Mouse (Mus musculus) urinary bladder, adult 18-20 months (tissue): ENCODE data around the gene Ap1ar.

Experiments used
- DNase-seq, 2 experiments: peaks; one replicate each; pipeline ENCODE4 v3.0.0; 2022; ENCODE audit warnings: low spot score in 2 of 2, mixed read lengths in 2 of 2

Ap1ar gene

DNA sequence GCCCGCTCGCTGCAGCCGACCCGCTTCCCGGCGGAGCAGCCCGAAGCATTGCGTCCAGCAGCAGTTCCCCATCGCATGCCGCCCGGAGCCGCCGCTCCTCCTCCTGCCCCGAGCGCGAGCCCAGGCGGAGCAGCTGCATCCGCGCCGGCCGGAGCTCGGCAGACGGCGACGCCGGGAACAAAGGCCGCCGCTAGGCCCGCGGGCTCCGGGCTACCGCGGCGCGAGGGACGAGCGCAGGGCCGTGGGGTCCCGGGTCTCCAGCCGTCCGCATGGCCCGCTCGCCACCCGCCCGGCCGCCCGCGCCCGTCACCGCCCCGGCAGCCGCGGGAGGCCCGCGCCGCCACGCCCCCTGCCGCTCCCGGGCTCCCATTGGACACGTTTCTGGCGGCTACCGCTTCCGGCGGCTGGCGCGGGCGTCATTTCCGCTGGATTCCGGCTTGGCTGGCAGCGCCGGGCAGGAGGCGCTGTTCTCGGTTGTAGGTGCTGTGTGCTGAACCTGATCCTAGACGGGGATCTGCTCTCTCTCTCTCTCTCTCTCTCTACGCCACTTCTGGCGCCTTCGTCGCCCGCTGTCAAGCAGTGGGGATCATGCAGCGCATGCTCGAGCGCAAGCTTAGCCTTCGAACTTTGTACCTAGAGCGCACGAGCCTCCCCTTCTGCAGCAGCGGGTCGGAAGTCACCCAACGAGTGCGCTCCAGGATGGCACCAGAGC lies at the start of gene Ap1ar:
Gene Ap1ar (minus strand): TSS at position 370 of the 712 bp plus-strand sequence.
- DNase-seq: peak; percentile 87 to 94

DNA sequence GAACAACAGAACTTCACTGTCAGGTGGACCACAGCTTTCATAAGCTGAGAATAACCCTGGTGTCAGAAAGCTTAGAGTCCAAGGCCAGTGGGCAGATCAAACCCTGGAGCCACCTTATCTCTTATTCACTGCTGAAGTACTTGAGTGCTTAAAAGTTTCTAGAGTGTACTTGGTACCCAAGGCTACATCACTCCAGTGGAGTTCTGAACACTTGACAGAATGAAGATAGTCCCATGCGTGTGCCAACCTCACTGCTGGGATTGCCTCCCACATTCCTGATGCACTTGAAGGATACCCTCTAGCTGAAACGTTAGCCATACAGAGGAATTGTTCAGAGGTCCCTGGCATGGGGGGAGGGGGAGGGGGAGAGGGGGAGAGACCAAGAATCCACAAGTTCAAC lies 44.4 kb upstream of the Ap1ar start:
- DNase-seq: no peak

DNA sequence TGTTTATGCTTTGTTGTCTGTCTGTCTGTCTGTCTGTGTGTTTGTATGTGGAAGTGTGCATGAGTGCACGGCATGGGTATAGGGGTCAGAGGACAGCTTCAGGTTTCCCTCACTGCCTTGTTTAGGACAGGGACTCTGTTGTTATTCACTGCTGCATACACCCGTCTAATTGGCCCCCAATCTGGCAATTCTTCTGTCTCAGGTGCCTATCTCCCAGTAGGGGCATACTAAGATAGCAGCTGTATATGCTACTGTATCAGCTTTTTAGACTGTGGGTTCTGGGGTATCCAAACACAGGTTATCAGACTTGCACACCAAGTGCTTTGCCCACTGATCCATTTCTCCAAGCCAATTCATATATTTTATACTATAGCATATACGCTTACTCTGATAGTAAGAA lies 42.6 kb upstream of the Ap1ar start:
- DNase-seq: no peak

DNA sequence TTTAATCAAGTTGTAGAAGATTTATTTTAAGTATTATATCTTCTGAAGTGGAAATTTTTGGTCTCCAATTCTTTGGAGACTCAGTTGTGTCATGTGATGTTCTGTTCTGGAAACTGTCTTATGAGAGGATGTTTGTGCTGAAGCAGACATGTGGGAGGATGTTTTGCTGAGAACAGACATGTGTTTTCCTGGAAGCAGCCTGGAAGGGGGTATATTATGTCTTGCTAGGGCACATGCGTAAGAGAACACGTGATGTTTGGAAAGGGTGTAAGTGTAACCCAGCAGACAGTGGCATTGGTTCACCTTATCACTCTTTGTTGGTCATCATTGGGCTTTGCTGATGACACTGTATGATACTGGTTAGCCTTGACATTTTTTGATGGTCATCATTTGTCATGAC lies 38.2 kb upstream of the Ap1ar start:
- DNase-seq: no peak

DNA sequence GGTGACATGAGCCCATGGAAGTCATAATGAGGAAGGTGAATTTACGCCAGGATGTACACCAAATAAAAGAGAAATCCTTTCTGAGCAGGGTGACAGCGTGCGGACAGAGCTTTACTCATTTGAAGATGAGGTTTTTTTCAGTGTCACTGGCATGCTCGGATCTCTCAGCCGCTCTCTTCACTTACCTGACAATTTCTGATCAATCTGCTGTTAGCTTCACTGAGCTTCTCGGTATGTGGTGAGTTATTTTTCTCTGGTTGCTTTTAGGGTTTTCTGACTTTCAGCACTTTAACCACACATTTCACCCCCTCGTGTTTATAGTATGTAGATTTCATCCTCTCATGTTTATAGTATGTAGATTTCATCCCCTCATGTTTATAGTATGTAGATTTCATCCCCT lies 37.7 kb upstream of the Ap1ar start:
- DNase-seq: no peak

DNA sequence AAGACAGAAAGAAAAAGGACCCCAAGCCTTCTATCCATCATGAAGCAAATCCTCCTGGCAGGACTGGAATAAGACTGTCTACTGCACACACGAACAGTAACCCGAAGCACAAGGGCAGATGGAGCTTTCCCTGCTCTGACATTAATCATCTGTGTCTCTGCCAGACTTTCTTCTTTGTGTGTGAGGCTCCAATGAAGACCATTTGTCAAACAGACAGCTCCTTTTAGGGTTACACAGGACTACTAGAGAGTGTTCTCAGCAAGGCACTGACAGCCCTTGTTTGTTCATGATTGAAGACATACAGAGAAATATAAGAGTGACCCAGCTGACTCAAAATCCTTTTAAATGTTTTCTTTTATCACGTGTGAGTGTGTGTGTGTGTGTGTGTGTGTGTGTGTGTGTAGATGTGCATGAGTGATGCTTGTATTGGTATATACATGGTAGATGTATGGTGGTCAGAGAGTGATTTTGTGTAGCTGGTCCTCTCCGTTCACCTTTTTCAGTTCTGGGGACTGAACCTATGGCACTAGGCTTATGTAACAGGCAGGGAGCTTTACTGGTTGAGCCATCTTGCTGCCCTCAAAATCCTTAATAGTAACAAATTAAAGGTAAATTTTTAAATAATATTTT lies 37.0 kb upstream of the Ap1ar start:
- DNase-seq: no peak

DNA sequence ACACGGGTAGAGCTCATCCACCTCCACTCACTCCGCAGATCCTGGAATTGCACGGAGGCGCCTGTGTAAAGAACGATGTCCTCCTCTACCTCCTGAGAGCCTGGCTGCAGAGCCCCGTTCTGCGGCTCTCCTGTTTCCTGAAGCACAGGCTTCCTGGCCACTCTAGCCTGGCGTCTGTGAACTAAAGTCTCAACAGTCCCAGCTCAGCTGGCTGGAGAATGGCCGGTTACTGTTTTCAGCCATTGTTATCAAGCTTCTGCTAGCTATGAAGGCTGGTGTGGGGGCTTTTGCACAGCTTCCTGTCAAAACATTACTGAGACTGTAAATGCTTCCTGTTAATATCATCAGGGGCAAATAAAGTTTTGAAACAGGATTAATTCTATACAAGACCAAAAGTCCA lies 34.3 kb upstream of the Ap1ar start:
- no peak for DNase-seq

DNA sequence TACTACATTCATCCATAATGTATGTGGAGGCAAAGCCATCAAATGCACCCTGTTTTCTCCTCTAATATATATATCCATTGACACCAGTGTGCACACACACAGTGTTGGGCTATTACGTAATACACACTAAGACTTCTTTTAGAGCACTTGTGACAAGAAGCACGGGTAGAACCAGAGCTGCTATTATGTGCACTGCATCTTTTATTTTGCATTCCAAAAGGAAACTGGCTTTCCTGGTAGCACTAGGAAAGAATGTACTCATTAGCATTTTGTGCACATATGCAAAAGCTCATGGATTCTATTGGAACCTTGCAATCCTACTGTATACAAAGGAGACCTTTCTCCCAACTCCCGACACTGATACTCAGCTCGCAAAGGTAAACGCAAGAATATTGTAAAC lies 31.6 kb upstream of the Ap1ar start:
- no peak for DNase-seq

DNA sequence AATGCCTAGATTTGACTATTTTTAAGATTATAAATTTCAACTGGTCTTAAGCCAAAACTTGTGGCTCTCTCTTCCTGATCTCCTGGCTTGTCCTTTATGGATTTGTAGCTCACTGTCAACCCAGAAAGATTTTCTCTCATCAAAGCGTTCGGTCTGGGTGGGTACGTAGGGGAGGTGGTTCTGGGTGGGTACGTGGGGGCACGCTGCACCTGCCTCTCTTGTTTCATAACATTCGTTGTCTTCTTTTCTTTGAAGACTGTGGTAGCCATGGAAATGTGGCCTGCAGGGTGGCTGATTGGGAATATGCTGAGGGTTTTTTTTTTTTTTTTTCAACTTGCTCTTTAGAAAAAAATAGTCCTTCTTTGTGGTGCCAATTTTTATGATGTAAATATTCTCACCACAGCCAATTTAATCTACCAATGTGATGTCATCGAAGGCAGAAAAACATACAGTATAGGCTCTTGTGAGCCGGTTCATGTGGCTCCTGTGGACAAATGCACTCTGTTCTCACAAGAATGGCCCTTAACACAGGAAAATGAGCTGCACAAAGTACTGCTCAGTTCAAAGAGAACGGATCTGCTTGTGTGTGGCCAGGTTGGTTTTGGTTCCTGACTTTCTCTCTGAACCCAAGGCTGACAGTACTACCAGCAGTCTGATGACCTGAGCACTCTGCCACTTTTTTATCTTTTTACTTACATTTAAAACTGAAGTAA lies 30.9 kb upstream of the Ap1ar start:
- no peak for DNase-seq

DNA sequence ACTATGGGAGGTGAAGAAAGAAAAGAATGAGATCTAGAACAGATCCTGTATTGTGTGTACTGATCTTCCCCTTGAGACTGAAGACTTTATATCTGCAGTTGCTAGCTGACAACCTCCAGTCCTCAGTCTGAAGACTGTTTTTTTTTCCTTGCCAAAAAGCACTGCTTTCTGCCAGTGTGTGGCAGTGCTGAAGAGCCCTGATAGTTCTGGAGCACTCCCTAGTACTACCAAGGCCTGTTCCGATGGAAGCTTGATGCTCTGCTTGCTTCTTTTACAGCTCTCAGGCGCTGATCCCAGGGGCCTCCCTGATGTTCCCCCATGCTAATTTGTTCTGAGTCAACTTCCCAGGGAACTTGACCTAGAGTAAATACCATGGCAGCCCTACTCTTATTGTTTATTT lies 26.9 kb upstream of the Ap1ar start:
- no peak for DNase-seq

DNA sequence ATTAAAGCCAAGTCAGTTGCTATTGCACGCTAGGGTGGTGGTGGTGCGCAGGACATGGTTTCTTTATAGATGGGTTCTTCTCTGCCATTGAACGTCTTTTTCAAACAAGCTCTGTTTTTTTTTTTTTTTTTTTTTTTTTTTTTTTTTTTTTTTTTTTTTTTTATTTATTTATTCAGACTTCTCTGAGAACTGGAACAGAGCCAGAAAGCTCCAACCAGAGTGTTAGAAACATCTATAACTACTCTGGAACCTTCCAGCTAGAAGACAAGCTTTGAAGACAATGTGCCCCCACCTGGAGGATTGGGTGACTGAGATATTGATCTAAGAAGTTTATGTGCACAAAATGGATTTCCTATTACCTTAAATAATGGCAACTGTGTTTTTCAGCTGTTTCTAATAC lies 26.2 kb upstream of the Ap1ar start:
- DNase-seq: no peak

DNA sequence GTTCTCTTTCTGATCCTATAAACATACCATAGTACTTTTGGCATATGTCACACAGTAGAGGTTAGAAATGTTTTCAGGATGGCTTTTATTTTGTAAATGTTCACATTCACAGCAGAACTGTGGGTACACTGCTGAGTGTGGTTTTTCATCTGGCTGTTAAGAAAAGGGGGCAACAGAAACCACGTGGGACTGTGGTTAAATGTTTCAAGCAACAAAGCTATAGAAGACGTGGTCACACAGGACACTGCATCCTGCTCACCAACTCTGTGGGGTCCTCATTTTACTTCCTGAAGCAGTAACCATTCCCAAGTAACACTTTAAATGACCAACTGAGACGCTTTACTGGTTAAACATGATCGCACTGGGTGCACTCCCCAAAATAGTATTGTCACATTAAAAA lies 25.2 kb upstream of the Ap1ar start:
- no peak for DNase-seq

DNA sequence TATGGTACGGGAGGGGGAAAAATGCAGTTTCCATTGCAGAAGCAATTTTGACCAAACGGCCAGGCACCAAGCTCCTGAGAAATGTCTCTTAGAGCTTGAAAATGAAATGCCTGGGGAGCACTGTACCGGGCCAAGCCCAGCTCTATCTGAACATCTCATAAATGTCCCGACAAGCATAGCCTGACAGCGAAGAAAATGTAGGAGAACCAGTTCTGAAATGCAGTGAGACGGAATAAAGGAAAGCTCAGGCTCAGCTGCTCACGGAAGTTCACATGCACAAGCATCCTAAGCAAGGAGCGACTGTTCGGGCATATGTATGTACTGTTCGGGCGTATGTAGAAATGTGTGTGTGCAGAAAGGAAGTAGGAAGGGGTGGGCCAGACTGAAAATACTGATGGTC lies 24.0 kb upstream of the Ap1ar start:
- DNase-seq: peak in 1 of 2 experiments; percentile 36

DNA sequence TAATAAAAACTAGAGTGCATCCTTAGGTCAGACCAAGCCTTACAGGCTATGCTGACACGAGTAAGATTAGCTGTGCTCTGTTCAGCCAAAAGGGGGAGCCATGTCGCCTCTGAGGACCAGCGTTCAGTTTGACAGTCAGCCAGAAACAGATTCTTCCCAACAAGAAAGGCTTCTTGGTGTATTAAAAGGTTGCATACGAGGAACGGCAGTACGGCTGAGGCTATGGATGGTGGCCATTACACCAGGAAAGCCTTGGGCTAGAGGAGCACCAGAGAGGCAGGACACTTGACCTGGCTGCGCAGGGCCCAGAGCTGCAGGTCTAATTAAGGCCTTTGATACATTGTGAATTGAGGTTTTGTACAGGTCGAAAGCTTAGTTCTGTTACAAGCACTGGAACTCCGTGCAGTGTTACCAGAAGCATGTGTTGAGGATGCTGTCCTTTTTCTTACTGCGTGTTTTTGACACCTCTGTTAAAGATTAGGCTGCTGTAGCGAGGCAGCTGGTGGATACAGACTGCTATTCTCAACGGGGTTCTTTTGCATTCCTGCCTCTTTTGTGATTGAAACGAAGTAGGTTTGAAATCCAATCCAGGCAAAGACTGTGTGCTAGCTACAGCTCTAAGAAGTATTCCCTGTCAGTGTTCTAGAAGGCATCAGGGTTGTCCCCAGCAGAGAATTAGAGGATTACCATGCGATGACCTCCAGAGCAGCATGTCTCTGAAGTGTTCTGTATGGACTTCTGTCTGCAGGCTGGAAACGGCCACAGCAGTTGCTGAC lies 16.3 kb upstream of the Ap1ar start:
- DNase-seq: peak; percentile 38 to 57

DNA sequence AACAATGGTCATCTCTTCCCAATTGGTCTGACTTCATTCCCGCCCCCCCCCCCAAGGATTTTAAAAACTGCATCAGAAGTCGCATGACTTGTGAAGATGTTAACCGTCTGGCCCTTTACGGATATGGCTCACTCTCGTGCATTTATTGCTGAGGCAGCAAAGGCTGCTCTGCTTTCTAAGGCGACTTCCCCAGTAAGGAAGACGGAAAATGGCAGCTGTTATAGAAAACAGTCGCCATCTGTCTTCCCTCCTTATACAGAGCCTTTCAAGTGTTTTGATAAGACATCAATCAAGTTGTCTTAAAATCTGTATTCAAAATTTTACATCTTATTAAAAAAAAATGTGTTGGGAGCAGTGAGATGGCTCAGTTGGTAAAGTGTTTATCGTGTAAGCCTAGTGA lies 15.4 kb upstream of the Ap1ar start:
- DNase-seq: no peak

DNA sequence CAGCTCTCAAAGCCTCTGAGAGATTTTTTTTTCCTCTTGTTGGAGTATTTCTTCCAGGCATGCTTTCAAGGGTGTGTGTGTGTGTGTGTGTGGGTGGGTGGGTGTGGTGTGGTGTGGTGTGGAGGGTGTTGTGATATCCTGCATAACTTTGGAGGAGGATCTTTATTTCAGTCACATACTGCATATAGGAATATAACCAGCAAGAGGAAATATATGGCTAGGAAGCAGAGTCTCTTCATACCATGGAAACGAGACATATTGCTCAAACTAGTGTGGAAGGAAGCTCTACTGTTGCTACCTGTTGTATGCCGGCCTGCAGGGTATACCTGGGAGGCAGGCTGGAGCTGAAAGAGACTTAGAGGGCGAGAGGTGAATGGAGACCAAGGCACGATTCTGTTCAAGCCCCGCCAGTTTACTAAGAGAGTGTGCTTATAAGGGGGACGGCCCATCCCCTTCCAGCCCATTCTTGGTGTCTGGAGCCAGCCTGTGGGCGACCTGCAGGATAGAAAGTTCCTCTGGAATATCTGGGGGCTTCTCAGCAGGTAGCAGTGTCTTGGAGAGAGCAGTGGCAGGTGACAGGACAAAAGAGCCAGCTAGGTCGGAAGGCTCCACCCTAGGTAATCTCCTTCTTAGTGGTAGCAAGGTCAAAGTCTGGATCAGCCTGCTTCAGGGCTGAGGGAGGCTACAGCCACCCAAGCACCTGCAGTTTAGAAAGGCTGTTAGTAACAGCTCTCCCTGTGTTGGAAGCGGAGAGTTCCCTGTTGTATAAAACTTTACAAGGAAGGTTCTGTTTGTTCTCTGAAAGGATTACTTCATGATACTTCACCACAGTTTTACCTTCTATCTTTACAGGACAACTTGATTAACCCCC lies 13.7 kb upstream of the Ap1ar start:
- DNase-seq: no peak

DNA sequence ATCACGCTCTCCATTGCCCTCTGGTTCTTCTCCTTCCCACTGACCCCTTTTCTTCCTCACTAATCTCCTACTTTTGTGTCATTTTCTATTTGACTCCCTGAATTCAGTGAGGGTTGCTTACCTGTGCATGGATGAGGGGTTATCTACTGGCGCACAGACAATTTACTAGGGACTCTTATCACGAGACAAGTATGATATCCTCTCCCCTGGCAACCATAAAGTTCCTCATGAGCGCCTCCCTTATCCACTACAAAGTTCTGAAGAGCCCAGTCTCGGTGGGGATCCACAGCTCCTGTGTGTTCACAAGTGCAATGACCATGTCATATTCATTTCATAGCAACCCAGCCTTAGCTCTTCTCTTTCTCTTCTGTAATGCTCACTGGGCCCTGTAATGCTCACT lies 12.6 kb upstream of the Ap1ar start:
- no peak for DNase-seq

DNA sequence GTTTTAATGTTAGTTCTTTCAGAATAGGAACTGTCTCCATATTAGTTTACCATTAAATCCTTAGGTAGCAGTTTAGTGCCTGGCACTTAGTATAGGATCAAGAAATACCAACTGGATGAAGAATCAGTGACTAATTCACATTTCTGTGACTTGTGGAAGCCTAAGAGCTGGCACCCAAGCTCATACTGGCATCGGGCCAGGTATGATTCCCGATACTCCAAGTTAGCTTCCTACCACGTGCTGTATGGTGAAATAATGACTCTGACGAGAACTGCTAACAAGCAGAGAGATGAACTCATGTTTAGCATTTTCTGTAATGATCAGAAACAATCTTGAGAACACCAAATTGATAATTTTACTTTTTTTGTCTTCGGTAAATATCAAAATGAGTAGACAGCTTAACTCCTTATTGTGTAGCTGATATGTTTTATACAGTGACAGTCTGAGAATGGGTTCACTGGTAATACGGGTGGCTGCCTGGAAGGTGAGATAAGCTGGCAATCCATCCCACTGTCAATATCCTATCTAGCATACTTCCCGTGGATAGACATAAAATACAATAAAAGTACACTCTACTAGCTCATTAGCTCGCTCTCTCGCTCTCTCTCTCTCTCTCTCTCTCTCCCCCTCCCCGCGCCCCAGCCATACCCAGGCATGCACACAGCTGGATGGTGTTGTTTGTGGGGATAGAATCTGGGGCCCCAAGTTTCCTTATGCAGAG lies 10.9 kb upstream of the Ap1ar start:
- DNase-seq: no peak

DNA sequence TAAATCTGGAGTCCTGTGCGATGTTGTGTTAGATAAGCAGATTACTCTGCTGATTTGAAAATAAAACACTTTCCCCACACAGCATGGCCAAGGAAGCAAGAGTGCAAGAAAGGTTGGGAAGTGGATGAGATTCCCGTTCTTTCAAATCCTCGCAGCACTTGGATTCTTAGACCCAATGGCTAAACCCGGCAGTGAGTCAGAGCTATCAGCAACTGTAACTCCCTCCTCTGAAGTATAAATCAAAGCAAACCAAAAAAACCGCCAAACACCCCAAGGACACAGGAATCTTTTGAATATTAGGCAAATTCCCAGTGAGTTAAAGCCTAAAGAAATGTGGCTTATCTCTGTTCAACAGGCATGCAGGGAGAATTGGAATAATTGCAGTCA lies 6.6 kb upstream of the Ap1ar start:
- no peak for DNase-seq

DNA sequence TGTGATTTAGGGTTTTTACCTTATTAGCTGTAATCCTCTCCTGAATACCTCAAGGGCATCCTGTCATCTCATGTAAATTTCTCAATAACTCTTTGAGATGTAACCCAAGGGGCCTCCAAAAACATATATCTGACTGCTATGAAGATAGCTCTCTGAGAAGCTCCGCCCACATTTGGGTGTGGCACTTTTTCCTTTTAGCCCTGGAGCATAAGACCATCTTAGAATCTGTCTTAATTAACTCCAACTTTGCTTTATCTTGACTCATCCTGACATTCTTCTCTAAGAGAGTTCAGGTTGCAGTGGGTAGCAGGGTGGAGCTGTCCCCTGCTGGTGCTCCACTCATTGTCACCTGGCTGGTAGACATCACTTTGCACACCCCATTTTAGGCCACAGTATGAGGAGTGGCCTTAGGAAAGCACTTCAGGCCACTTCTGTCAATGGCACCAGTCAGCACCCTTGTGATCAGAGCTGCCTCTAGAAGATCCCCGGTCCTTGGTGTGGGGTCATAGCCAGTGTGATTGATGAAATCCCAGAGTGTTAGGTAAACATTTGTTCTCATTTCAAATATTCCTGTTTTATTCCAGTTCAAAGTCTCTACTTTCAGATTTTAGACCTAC lies 6.1 kb upstream of the Ap1ar start:
- no peak for DNase-seq
